Mouse (Mus musculus): ENCODE measurements around the gene Tcaf2. TPM values are rescaled to one million over a fixed set of nuclear protein-coding genes. Genes with fewer than 3 reads are reported as not detected.

The Tcaf2 gene
- not detected in 2 replicates for total RNA-seq (2015)
- 0.22 TPM in 1 of 2 replicates, not detected in the other for total RNA-seq (2017)

DNA sequence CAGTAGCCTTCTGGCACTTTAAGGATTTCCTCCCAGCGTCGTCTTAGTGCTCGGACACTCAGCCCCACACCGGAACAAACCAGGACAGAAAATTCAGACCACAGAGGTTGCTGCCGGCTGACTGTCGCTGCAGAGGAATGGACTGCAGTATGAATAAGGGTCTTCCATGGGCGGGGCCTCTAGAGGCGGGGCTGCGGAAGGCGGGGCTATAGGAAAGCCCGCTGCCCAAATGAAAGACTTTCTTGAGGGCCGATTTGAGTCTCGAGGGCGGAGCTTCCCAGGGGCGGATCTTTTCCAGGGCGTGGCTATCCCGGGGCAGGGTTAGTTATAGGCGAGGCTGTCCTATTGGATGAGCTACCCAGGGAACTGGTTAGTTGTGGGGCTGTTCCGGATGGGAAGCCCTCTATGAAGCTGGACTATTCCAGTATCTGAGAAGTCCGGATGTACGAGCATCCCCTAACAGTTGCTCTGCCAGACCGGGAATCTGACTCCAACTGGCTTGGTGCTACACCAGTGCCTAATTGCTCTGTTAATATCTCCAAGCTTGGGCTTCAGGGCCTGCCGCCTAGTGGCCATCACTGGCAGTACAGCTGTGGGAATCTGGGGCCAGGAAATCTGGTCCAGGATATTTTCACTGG is at the start of gene Tcaf2:
TSS of gene Tcaf2 (minus strand) at position 343 of the 638 bp plus-strand sequence.
- ATAC-seq (ENCODE audit: poor library complexity, severe bottlenecking), result peak; percentile 71

DNA sequence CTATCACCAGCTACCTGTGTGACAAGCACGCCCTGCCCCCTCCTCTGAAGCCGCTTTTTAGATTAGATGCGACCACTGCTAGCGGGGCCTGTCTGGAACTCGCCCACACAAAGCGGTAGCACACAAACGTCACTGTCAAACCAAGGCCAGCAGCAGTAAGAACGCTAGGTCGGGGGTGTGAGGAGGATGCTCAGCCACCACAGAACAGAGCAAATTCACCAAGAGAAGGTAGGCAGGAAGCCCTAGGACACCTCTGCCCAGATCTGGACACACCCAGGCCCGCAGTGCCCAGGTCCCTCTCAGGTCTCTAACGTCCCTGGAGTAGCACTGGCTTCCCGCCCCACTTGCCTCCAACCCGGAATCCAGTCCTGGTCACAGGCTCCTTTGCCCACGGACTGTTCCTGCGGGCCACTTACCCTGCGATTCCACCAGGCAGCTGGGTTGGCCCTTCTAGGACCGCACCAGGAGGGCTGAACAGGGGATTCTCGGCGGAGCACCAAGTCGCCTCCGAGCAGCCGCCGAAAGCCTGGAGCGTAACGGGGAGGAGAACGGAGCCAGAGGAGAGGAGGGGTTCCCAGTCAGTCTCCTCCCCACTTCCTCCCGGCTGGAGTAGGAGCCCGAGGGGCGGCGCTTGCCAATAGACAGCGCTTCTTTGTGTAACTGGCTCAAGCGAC is 47.6 kb upstream of the Tcaf2 start:
- peak; percentile 51; the same call in 1 of the 2 replicates for ATAC-seq (ENCODE audit: poor library complexity, severe bottlenecking)

DNA sequence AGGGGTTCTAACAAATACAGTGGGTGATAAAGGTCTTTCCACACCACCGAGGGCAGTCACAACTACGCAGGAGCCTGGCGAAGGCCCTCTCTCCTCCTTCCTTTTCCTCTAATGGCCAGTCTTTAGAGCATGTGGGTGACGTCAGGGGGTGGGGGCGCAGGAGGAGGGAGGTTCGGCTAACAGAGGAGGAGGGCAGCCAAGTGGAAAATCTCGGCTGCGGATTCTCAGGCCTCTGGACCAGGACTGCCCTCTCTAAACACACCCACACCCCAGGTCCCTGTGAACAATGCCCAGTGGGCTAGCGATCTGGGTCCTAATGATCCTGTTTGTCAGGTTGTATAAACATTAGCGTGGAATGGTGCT is 47.1 kb upstream of the Tcaf2 start:
- ATAC-seq (ENCODE audit: poor library complexity, severe bottlenecking), result peak; percentile 29; the same call in 1 of the 2 replicates

- no peak for ATAC-seq (ENCODE audit: poor library complexity, severe bottlenecking)
Measured at GRCm38 (mm10) chr6:42689761-42690160, 44.7 kb upstream of the Tcaf2 start.

- no peak for ATAC-seq (ENCODE audit: poor library complexity, severe bottlenecking)
Measured at GRCm38 (mm10) chr6:42687907-42688306, 42.9 kb upstream of the Tcaf2 start.

- ATAC-seq (ENCODE audit: poor library complexity, severe bottlenecking), result no peak
Measured at GRCm38 (mm10) chr6:42680077-42680476, 35.0 kb upstream of the Tcaf2 start.

- ATAC-seq (ENCODE audit: poor library complexity, severe bottlenecking), result no peak
Measured at GRCm38 (mm10) chr6:42676011-42676410, 31.0 kb upstream of the Tcaf2 start.

- ATAC-seq (ENCODE audit: poor library complexity, severe bottlenecking), result no peak
Measured at GRCm38 (mm10) chr6:42671767-42672166, 26.7 kb upstream of the Tcaf2 start.

DNA sequence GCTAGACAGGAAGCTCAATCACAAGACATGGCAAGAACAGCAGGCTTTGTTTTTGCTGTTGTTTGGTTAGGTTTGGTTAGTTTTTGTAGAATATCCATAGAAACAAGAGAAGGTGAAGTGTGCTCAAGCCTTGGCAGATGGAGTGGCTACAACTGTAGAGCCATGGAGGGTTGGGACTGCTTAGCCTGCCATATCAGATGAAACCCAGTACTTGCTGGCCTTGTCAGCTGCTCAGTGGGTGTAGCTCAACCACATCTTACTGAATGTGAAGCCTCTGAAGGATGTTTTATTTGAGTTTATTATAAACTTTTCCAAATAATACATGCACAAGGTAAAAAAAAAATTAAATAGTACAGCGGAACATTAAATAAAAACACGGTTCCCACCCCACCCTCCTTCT is 22.7 kb upstream of the Tcaf2 start:
- no peak for ATAC-seq (ENCODE audit: poor library complexity, severe bottlenecking)

- no peak for ATAC-seq (ENCODE audit: poor library complexity, severe bottlenecking)
Measured at GRCm38 (mm10) chr6:42661739-42662138, 16.7 kb upstream of the Tcaf2 start.

GRCm38 (mm10) chr6:42634393-42634792 is 10.7 kb downstream of the Tcaf2 start:
- no peak for ATAC-seq (ENCODE audit: poor library complexity, severe bottlenecking)

- no peak for ATAC-seq (ENCODE audit: poor library complexity, severe bottlenecking)
Measured at GRCm38 (mm10) chr6:42631395-42631794, 13.7 kb downstream of the Tcaf2 start.

DNA sequence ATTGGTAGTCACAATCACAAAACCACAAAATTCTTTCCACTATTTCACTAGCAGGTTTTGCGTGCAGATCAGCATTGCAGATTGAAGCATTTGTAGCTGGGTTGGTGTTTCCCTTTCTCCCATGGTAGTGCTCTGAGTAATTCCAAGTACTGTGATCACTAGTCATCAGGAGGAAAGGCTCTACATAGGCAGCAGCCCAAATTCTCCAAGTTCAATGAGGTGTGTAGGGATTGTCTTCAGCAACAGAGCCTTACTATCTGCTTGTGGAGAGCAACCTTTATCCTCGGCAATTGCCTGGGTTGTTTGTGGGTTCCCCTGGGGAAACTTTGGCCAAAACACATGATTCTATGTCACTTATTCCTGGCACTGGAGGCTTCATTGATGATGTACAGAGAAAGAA is 28.1 kb downstream of the Tcaf2 start:
- ATAC-seq (ENCODE audit: poor library complexity, severe bottlenecking), result no peak

DNA sequence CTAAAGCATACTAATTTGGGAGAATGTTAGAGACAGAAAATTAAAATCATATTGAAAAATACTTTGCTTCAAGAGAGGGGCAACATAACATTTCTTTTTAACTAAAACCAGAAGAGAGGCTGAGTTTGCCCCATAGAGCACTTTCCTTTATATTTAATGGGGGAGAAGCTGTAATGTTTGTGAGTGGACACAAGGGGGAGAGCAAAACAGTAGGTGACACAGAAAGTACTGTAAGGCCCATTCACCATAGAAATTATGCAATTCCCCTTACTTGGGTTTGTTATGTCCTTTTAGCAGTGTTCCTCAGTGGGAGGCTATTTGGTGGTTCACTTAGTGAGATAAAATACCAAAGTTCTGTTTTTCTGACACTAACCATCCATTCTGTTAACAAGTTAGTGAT is 32.8 kb downstream of the Tcaf2 start:
- no peak for ATAC-seq (ENCODE audit: poor library complexity, severe bottlenecking)

DNA sequence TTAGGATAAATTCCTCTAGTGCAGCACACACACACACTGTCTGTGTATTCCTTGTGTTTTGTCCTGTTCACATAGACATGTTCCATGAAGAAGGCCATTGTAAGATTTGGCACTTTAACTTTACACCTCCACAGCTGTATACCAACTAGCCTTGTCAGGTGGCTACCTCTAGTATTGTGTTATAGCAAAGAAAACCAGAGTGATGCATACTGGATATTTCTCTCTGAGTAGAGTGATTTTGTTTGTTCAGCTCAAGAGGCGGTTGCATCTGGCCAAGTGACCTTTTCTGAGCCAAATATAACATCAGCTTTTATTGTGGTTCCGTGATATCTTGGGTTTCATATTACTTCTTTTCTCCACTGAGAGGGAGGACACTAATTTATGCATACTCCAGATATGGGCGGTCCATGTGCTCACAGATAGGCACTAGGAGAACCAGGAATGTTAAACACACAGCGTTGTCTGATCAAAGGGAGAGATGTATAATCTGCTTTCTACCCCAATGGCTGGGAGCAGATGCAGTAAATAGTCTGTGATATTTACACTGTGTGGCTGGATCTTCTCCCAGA is 34.0 kb downstream of the Tcaf2 start:
- no peak for ATAC-seq (ENCODE audit: poor library complexity, severe bottlenecking)

DNA sequence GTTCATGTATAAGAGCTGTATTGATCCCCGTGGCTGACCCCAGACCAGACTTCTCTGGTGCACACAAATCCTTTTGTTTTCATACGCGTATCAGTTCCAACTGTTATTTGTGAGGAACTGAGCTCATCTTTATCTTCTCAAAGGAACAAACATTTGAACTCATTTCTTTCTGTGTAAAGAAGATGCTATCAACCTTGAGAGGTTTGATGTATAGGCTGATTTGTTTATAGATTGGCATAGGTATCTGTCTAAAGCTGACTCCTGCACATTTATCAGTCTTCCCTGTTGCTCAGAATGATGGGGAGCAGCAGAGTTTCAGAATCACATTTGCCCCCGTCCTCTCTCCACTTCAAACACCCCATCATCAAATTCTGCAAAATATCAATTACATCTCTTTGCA is 47.5 kb downstream of the Tcaf2 start, which contains the start of gene Tcaf3:
TSS of gene Tcaf3 (minus strand) at position 101 of the 400 bp plus-strand sequence.
- ATAC-seq (ENCODE audit: poor library complexity, severe bottlenecking), result no peak

DNA sequence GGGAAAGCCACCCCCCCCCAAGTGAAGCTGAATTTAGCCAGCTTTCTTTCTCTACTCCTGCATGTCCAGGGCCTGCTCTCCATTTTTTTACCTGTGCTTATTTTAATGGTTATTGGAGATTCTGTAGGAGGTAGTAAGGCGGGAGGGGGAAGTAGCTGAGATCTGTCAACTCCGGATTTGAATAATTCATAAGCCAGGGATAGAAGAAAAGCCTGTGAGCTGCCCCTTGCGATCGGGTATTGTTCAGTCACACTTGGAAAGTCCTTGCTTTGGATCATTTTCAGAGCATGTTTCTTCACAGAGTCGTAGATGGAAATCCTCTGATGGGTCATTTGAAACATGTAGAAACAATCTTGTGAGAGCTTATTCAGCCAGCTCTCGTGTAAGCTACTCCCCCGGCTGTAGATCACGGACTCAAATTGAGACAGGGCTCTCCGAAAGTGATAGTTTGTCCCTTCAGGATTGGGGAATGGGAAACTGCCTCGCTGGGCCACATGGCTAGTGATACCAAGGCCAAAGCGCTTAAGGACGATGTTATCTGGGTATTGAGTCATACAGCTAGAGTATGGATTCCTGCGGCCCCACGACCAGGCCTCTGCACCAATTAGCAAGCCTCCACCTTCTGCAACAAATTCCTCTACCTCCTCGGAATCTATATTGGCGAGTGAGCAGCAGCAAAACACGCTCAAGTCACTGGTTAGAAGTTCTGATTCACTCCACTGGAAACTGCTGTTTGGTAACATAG is 51.7 kb downstream of the Tcaf2 start:
- ATAC-seq (ENCODE audit: poor library complexity, severe bottlenecking), result no peak

DNA sequence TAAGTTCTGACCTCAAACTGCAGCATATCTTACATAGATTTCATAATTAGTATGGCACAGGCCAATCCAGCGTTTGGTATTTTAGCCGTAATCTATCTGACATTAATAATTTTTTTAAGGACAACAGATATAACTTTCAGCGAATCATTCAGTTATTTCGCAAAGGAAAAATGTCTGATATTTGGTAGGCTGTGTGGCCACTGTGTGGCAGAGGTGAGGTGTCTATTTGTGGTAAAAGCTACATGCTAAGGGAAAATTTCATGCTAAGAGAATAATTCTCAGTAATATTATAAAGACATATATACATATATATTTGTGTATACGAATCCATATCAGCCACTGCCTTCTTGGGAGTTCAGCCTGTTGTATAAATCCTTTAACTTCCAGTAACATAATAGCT is 58.5 kb downstream of the Tcaf2 start:
- no peak for ATAC-seq (ENCODE audit: poor library complexity, severe bottlenecking)

GRCm38 (mm10) chr6:42583488-42583872 is 61.6 kb downstream of the Tcaf2 start:
- peak; percentile 59; the same call in 1 of the 2 replicates for ATAC-seq (ENCODE audit: poor library complexity, severe bottlenecking)

DNA sequence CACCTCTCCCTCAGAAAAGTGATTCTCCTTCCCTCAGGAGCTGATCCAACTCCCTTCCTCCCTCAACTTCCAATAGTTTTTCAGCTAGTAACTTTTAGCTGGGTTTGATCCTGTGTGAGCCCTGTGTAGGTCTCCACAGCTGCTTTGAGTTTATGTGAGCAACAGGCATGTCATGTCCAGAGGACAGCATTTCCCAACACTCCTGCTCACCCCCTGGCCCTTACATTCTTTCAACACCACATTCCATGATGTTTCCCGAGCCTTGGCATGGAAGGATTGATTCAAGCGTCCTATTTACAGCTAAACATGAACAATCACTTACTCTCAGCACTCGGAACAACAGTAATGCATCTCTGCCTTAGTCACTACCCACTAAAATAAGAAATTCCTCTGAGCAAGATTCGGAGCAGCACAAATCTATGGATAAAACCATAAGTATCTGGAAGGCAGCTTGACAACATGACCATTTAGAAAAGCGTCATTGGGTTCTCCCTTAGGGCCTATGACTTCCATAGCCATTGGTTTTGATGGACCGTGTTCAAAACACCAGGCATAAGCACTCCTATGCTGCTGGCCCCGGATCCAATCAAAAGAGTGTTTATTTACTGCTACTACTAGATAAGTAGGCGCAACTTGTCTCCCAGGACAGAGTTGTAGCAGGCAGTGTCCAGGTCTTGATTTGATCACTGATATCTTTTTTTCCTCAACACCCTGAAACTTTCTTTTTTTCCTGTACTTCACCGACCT is 62.1 kb downstream of the Tcaf2 start:
- no peak for ATAC-seq (ENCODE audit: poor library complexity, severe bottlenecking)

DNA sequence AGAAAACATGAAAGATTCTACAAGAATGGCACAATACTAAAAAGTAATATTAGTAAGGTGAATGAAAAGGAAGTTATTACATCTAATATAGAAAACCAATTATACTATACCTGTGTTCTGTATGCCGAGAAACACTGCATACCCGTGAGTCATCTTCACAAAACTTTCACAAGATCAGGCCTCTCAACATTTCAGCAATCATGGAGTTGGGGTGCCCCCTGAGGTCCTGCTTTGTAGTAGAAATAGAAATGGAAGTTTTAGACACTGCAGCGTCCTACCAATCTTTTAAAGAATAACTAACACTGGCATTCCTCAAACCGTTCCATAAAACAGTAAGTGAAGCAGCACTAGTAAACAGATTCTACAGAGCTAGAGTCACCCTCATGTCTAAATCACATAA is 66.4 kb downstream of the Tcaf2 start:
- ATAC-seq (ENCODE audit: poor library complexity, severe bottlenecking), result no peak

Data from megakaryocyte, adult 5-6 weeks (primary cell).